Comparison of ENCODE assay signal across 33 mouse cellular contexts in genomic region chr14:30904307-30904706, GRCm38 (mm10). TPM values are rescaled to one million over a fixed set of nuclear protein-coding genes. Genes with fewer than 3 reads are reported as not detected.
DNase-seq lines count a peak whose midpoint lies in the region; ATAC-seq and TF ChIP-seq lines count a peak whose summit lies in the region.
"Had no signal": no experiment of that assay in that cellular context is flagged by ENCODE, and none has a peak within 500 bp of the region (broad histone marks: within the 10 kb centered on the region; RNA-seq: fewer than 3 reads in every experiment).

No protein-coding gene starts in this region.

- H3K9ac ChIP-seq in lung, postnatal 0 days (replicated peaks; ENCODE audit: low read depth) = no peak overlapping the region
- H3K9ac ChIP-seq in forebrain, postnatal 0 days = no peak overlapping the region
- H3K9ac ChIP-seq in hindbrain, postnatal 0 days (replicated peaks; ENCODE audit: low read length) = no peak overlapping the region
- H3K9ac ChIP-seq: hindbrain, embryonic 14.5 days had no signal

- peak; percentile 59 for DNase-seq in lung, postnatal 0 days (ENCODE audit: low spot score)
- no peak for DNase-seq in lung, adult 2 months
- DNase-seq in 3134 (ENCODE audit: extremely low read depth, insufficient read length, low spot score) (peak; percentile 78), 3T3-L1 (ENCODE audit: low read depth, low spot score) (peak; percentile 82), Patski (ENCODE audit: low read depth, low spot score) (peak; percentile 75)
- DNase-seq in forebrain, postnatal 0 days = no peak
- no peak for DNase-seq in hindbrain, postnatal 0 days (ENCODE audit: low spot score)
- DNase-seq in embryo, embryonic 9.5 days (ENCODE audit: extremely low spot score) = no peak
- DNase-seq: adrenal gland, postnatal 10 days; adrenal gland, postnatal 36 days; B cell, adult 2 months; cerebellum, adult 18-20 months; cerebellum, adult 9-10 months; cerebellum, postnatal 25 days; embryo, embryonic 11 days; gastrocnemius, postnatal 25 days; heart, adult 2 months; heart, postnatal 4 days had no signal

- no peak for TF ChIP-seq EP300 in lung, postnatal 0 days (IDR thresholded peaks at IDR 0.05)

- WGBS in lung, postnatal 0 days = 62% methylated on average over 8 of the region's 8 CpGs
- 57% methylated on average over 8 of the region's 8 CpGs for WGBS in lung, adult 2 months
- 86% methylated on average over 8 of the region's 8 CpGs for WGBS in forebrain, postnatal 0 days
- 65% methylated on average over 8 of the region's 8 CpGs for WGBS in hindbrain, postnatal 0 days

- CTCF ChIA-PET in Patski (lab: Charles Lee) = interaction anchor here (2.2 kb wide), 1 partner anchor 39 kb away, joined by 5 read pairs; the partner anchor contains the start of gene Itih1

- H3K9me3 ChIP-seq in lung, postnatal 0 days (ENCODE audit: low read length) = no peaks in the 10 kb centered on the region
- H3K9me3 ChIP-seq in forebrain, postnatal 0 days (ENCODE audit: low read length) = no peaks in the 10 kb centered on the region
- no peaks in the 10 kb centered on the region for H3K9me3 ChIP-seq in hindbrain, postnatal 0 days (ENCODE audit: low read length)
- H3K9me3 ChIP-seq: G1E had no signal

- TF ChIP-seq CTCF in lung, postnatal 0 days (IDR thresholded peaks at IDR 0.05) = no peak
- TF ChIP-seq CTCF in lung, adult 2 months (IDR thresholded peaks at IDR 0.05; ENCODE audit: insufficient read depth, low read length) = no peak
- no peak for TF ChIP-seq CTCF in Patski (IDR thresholded peaks at IDR 0.05)
- no peak for TF ChIP-seq CTCF in forebrain, postnatal 0 days (IDR thresholded peaks at IDR 0.05; ENCODE audit: low read depth)
- no peak for TF ChIP-seq CTCF in hindbrain, postnatal 0 days (IDR thresholded peaks at IDR 0.05; ENCODE audit: low read depth)

- POLR2A ChIA-PET in Patski (lab: Charles Lee) = no interaction called here

- no peak for TF ChIP-seq POLR2A in lung, adult 2 months (IDR thresholded peaks at IDR 0.05; ENCODE audit: borderline replicate concordance, extremely low read depth, low read depth, low read length)

- no peaks in the 10 kb centered on the region for H3K27me3 ChIP-seq in lung, postnatal 0 days (replicated peaks; ENCODE audit: insufficient read depth, low read length)
- no peaks in the 10 kb centered on the region for H3K27me3 ChIP-seq in Patski
- no peaks in the 10 kb centered on the region for H3K27me3 ChIP-seq in forebrain, postnatal 0 days (ENCODE audit: insufficient read depth, low read length)
- no peaks in the 10 kb centered on the region for H3K27me3 ChIP-seq in hindbrain, postnatal 0 days (ENCODE audit: insufficient read depth, low read length)

- no peak overlapping the region for H3K4me3 ChIP-seq in lung, postnatal 0 days (ENCODE audit: low read depth, low read length)
- no peak overlapping the region for H3K4me3 ChIP-seq in lung, adult 2 months (replicated peaks; ENCODE audit: extremely low read depth, low read depth, low read length)
- no peak overlapping the region for H3K4me3 ChIP-seq in forebrain, postnatal 0 days (ENCODE audit: low read depth, low read length)
- no peak overlapping the region for H3K4me3 ChIP-seq in hindbrain, postnatal 0 days (ENCODE audit: low read length)
- H3K4me3 ChIP-seq: heart, adult 2 months had no signal

- no peaks in the 10 kb centered on the region for H3K36me3 ChIP-seq in lung, postnatal 0 days (ENCODE audit: insufficient read depth, low read length)
- H3K36me3 ChIP-seq in forebrain, postnatal 0 days (ENCODE audit: insufficient read depth) = no peaks in the 10 kb centered on the region
- no peaks in the 10 kb centered on the region for H3K36me3 ChIP-seq in hindbrain, postnatal 0 days (ENCODE audit: insufficient read depth, low read length)
- H3K36me3 ChIP-seq: G1E had no signal

- peaks cover 7% of the 10 kb centered on the region; the same call in 1 of the 2 replicates for H3K4me1 ChIP-seq in lung, postnatal 0 days (ENCODE audit: insufficient read depth, low read depth, low read length)
- peaks cover 3% of the 10 kb centered on the region; the same call in 1 of the 2 replicates for H3K4me1 ChIP-seq in lung, adult 2 months (ENCODE audit: control insufficient read depth, insufficient read depth, low read length)
- H3K4me1 ChIP-seq in forebrain, postnatal 0 days (ENCODE audit: insufficient read depth) = no peaks in the 10 kb centered on the region
- no peaks in the 10 kb centered on the region for H3K4me1 ChIP-seq in hindbrain, postnatal 0 days (ENCODE audit: insufficient read depth, low read length)

- in situ Hi-C loops in Patski (cut with MboI; ENCODE audit: low pct_unique_long_range_greater_than_20kb) = no loop called here

- H3K4me2 ChIP-seq in lung, postnatal 0 days (replicated peaks; ENCODE audit: low read depth, low read length) = no peak overlapping the region
- no peak overlapping the region for H3K4me2 ChIP-seq in forebrain, postnatal 0 days (ENCODE audit: low read depth)
- H3K4me2 ChIP-seq in hindbrain, postnatal 0 days (ENCODE audit: low read depth, low read length) = no peak overlapping the region
- H3K4me2 ChIP-seq: heart, embryonic 11.5 days; hindbrain, embryonic 14.5 days had no signal

- no peak overlapping the region for H3K27ac ChIP-seq in lung, postnatal 0 days (ENCODE audit: low read length)
- no peak overlapping the region for H3K27ac ChIP-seq in forebrain, postnatal 0 days (ENCODE audit: low read depth, low read length)
- H3K27ac ChIP-seq in hindbrain, postnatal 0 days = no peak overlapping the region
- H3K27ac ChIP-seq: heart, adult 2 months; hindbrain, embryonic 14.5 days had no signal

- no peak for ATAC-seq in lung, postnatal 0 days
- peak; percentile 84 for ATAC-seq in Patski
- no peak for ATAC-seq in forebrain, postnatal 0 days
- ATAC-seq in hindbrain, postnatal 0 days = no peak
- ATAC-seq: forebrain, embryonic 14.5 days; intestine, postnatal 0 days had no signal

RNA-seq across cellular contexts. Expression of gene Itih4, which starts 18.0 kb away (rescaled TPM):
- 6.7 and 7.9 TPM in 2 replicates for polyA plus RNA-seq in lung, postnatal 0 days (2015; fragmentation: Nextera tagmentation; extraction: Ambion mirVana)
- 37.7 and 43.4 TPM in 2 replicates for polyA plus RNA-seq in lung, adult 2 months (2012; rRNA removed)
- 0.65 TPM for polyA plus RNA-seq in Patski (2021)
- total RNA-seq in forebrain, postnatal 0 days (2014; rRNA removed) = 0.15 TPM in 1 of 2 replicates, not detected in the other
- 0.15 and 0.19 TPM in 2 replicates for polyA plus RNA-seq in forebrain, postnatal 0 days (2015; fragmentation: Nextera tagmentation; extraction: Ambion mirVana)
- total RNA-seq in hindbrain, postnatal 0 days (2014; rRNA removed) = 0.05 and 0.07 TPM in 2 replicates
- not detected in 2 replicates for polyA plus RNA-seq in hindbrain, postnatal 0 days (2015; fragmentation: Nextera tagmentation; extraction: Ambion mirVana)
- total RNA-seq: CH12.LX; gastrocnemius, postnatal 25 days had no signal
- polyA plus RNA-seq: embryonic facial prominence, embryonic 11.5 days; embryonic facial prominence, embryonic 14.5 days; forebrain, embryonic 11.5 days; forebrain, embryonic 14.5 days; G1E; heart, embryonic 11.5 days; hindbrain, embryonic 11.5 days; hindbrain, embryonic 14.5 days had no signal

RNA-seq across cellular contexts. Expression of gene Itih3, which starts 19.3 kb away (rescaled TPM):
- 2.2 and 2.5 TPM in 2 replicates for polyA plus RNA-seq in lung, postnatal 0 days (2015; fragmentation: Nextera tagmentation; extraction: Ambion mirVana)
- 0.87 and 1.1 TPM in 2 replicates for polyA plus RNA-seq in lung, adult 2 months (2012; rRNA removed)
- polyA plus RNA-seq in Patski (2021) = 0.42 TPM
- total RNA-seq in forebrain, postnatal 0 days (2014; rRNA removed) = 4.1 and 5.9 TPM in 2 replicates
- polyA plus RNA-seq in forebrain, postnatal 0 days (2015; fragmentation: Nextera tagmentation; extraction: Ambion mirVana) = 2.1 and 4.8 TPM in 2 replicates
- total RNA-seq in hindbrain, postnatal 0 days (2014; rRNA removed) = 8.6 and 14.1 TPM in 2 replicates
- polyA plus RNA-seq in hindbrain, postnatal 0 days (2015; fragmentation: Nextera tagmentation; extraction: Ambion mirVana) = 8.2 and 10.1 TPM in 2 replicates
- total RNA-seq: CH12.LX, G1E had no signal
- polyA plus RNA-seq: G1E; hindbrain, embryonic 11.5 days had no signal

RNA-seq across cellular contexts. Expression of gene Mustn1, which starts 25.3 kb away (rescaled TPM):
- 30.5 and 36.6 TPM in 2 replicates for polyA plus RNA-seq in lung, postnatal 0 days (2015; fragmentation: Nextera tagmentation; extraction: Ambion mirVana)
- polyA plus RNA-seq in lung, adult 2 months (2012; rRNA removed) = 44.8 and 50.3 TPM in 2 replicates
- 0.46 TPM for polyA plus RNA-seq in Patski (2021)
- total RNA-seq in forebrain, postnatal 0 days (2014; rRNA removed) = 0.52 and 0.85 TPM in 2 replicates
- 1.2 TPM in 2 replicates for polyA plus RNA-seq in forebrain, postnatal 0 days (2015; fragmentation: Nextera tagmentation; extraction: Ambion mirVana)
- total RNA-seq in hindbrain, postnatal 0 days (2014; rRNA removed) = 1.1 and 3.2 TPM in 2 replicates
- 1.2 and 1.9 TPM in 2 replicates for polyA plus RNA-seq in hindbrain, postnatal 0 days (2015; fragmentation: Nextera tagmentation; extraction: Ambion mirVana)

RNA-seq across cellular contexts. Expression of gene Itih1, which starts 38.8 kb away (rescaled TPM):
- polyA plus RNA-seq in lung, postnatal 0 days (2015; fragmentation: Nextera tagmentation; extraction: Ambion mirVana) = 0.81 and 1.1 TPM in 2 replicates
- 1.1 and 1.4 TPM in 2 replicates for polyA plus RNA-seq in lung, adult 2 months (2012; rRNA removed)
- 0.87 TPM for polyA plus RNA-seq in Patski (2021)
- not detected in 2 replicates for total RNA-seq in forebrain, postnatal 0 days (2014; rRNA removed)
- polyA plus RNA-seq in forebrain, postnatal 0 days (2015; fragmentation: Nextera tagmentation; extraction: Ambion mirVana) = not detected in 2 replicates
- not detected in 2 replicates for total RNA-seq in hindbrain, postnatal 0 days (2014; rRNA removed)
- polyA plus RNA-seq in hindbrain, postnatal 0 days (2015; fragmentation: Nextera tagmentation; extraction: Ambion mirVana) = not detected in 2 replicates
- total RNA-seq: adrenal gland, adult 18-20 months; CH12.LX; G1E; gastrocnemius, postnatal 25 days; heart, adult 2 months; heart, postnatal 4 days had no signal
- polyA plus RNA-seq: cortical plate, adult 2 months; embryonic facial prominence, embryonic 11.5 days; embryonic facial prominence, embryonic 14.5 days; forebrain, embryonic 11.5 days; forebrain, embryonic 14.5 days; G1E; heart, embryonic 14.5 days; heart, postnatal 0 days; hindbrain, embryonic 11.5 days; hindbrain, embryonic 14.5 days; intestine, embryonic 14.5 days; intestine, postnatal 0 days had no signal

RNA-seq across cellular contexts. Expression of gene Nek4, which starts 46.9 kb away (rescaled TPM):
- 4.7 and 4.9 TPM in 2 replicates for polyA plus RNA-seq in lung, postnatal 0 days (2015; fragmentation: Nextera tagmentation; extraction: Ambion mirVana)
- 3.6 and 3.8 TPM in 2 replicates for polyA plus RNA-seq in lung, adult 2 months (2012; rRNA removed)
- 17.9 TPM for polyA plus RNA-seq in Patski (2021)
- total RNA-seq in forebrain, postnatal 0 days (2014; rRNA removed) = 14.9 and 16.6 TPM in 2 replicates
- 7.9 and 14.0 TPM in 2 replicates for polyA plus RNA-seq in forebrain, postnatal 0 days (2015; fragmentation: Nextera tagmentation; extraction: Ambion mirVana)
- 8.4 and 13.3 TPM in 2 replicates for total RNA-seq in hindbrain, postnatal 0 days (2014; rRNA removed)
- polyA plus RNA-seq in hindbrain, postnatal 0 days (2015; fragmentation: Nextera tagmentation; extraction: Ambion mirVana) = 11.8 and 12.8 TPM in 2 replicates

Comparison
In these comparisons a context has a peak if more than half of its experiments do, and no peak if none do; other contexts are left out.
1. DNase-seq: peak in lung, postnatal 0 days (single experiment), 3134 (single experiment), 3T3-L1 (single experiment) and Patski (single experiment); none in lung, adult 2 months (single experiment), forebrain, postnatal 0 days (single experiment), hindbrain, postnatal 0 days (single experiment) and embryo, embryonic 9.5 days (single experiment).
2. RNA of gene Mustn1, which starts 25.3 kb away (polyA plus RNA-seq): 44.8 to 50.3 TPM in lung, adult 2 months and 30.5 to 36.6 TPM in lung, postnatal 0 days; 1.2 to 1.9 TPM in hindbrain, postnatal 0 days, 1.2 TPM in forebrain, postnatal 0 days and 0.46 TPM in Patski (single experiment); every median in the first group is over 10 times any median in the second.